Mouse (Mus musculus) monocyte, adult 59 days (primary cell): ENCODE data around the gene Ndufb2. TPM values are rescaled to one million over a fixed set of nuclear protein-coding genes. Genes with fewer than 3 reads are reported as not detected.

Experiments used
- total RNA-seq, 2 experiments: library from RNA; stranded (reverse); gene quantifications; one replicate each; pipeline ENCODE4 v1.2.4; 2023

The Ndufb2 gene
- 10 to 100 TPM; 38.7 to 50.0 TPM for total RNA-seq

GRCm38 (mm10) chr6:39592401-39593214 is at the start of gene Ndufb2:
Gene Ndufb2 (plus strand): TSS chr6:39592574.

DNA sequence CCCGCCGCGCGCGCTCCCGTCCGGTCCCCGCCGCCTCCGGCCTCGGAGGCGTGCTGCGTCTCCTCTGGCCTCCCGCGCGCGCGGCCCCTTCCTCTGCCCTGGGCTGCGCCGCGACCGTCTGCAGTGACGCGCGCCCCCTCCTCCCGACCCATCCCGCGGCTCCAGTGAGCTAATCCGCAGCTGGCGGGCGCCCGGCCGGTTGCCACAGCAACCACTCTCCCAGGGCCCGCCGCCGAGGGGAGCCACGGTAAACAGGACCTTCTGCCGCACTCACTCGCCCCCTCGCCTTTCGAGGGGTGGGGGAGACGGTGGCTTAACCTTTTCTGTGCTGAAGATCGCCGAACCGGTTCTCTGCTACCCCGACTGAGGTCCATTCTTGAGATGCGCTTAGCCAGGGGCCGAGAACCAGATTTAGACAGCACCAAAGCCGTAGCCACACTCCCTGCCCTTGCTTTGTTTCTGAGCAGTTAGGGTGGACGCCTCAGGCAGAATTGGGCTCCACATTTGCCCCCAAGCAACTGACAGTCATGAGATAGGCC is 34.6 kb upstream of the Ndufb2 start, which contains the start of gene Dennd2a:
Gene Dennd2a (minus strand): TSS at position 145 of the 539 bp plus-strand sequence.

DNA sequence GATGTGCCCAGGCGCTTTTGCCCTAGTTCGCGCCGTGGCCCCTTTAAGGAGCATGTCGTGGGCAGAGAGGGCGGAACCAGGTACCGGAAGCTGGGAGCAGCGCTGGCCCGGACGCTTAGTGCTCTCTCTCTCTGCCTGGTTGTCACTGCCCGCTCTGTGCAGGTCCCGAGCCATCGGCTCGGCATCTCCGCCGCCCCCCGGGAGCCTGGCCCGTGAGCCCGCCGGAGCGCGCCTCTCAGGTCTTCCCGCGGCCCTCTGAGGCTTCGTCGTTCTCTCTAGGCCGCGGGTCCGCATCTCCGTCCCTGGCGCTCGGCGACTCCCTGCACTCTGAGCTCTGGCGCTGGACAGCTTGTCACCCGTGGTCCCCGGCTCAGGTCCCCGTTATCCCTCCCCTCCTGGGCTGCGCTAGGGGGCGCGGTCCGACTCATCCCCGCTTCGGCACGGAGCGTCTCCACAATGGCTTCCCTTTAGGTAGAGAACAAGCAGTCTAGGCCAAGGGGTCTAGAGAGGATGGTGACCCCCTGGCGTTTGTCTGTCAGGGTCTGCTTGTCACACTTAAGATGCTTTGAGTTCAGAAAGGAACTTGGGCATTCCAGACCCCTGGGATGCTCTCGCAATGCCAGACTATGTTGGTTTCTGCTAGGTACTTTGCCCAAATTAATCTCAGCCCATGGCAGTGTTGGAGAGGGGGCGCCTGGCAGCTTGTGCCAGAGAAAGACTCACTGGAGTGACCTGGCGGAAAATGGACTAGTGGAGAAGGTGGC is 18.4 kb upstream of the Ndufb2 start, which contains the start of gene Adck2:
Gene Adck2 (plus strand): TSS at position 83 of the 764 bp plus-strand sequence.

DNA sequence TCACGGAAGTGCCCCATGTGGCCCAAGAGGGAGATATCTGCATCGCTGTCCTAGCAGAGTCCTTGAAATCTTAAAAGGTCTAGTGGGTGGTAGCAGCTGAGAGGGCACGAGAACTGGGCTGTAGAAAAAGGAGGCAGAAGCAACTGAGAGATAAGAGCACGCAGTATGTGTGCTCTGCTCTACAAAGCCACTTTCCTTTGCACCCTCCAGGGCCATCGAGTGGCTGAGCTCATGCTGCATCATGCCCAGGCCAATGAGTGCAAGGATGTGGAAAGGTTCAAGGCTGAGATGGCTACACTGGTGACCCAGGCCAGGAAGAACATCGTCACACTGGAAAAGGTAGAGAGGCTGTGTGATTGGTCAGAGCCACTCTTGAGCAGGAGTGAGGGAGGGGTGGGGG is 6.9 kb upstream of the Ndufb2 start, which contains the start of gene Gm42420:
Gene Gm42420 (plus strand): TSS at position 237 of the 400 bp plus-strand sequence.

Other genes starting within 250 kb of the Ndufb2 start
- 10 to 100 TPM; 34.9 to 39.3 TPM for gene Slc37a3, start 214.9 kb upstream of the Ndufb2 start, total RNA-seq
- gene Rab19, start 211.4 kb upstream of the Ndufb2 start, total RNA-seq, result 1 to 10 TPM; 8.3 to 8.7 TPM
- gene Mkrn1, start 172.1 kb upstream of the Ndufb2 start, total RNA-seq, result 100 to 1,000 TPM; 122 to 132 TPM
- gene Dennd2a, start 34.7 kb upstream of the Ndufb2 start, total RNA-seq, result 1 to 10 TPM; 3.7 to 5.0 TPM
- gene Adck2, start 18.7 kb upstream of the Ndufb2 start, total RNA-seq, result 10 to 100 TPM; 25.6 to 27.5 TPM
- not detected for gene Gm42420, start 6.8 kb upstream of the Ndufb2 start, total RNA-seq
- 10 to 100 TPM; 41.9 to 46.5 TPM for gene Braf, start 132.9 kb downstream of the Ndufb2 start, total RNA-seq
- 10 to 100 TPM; 40.5 to 41.7 TPM for gene Mrps33, start 218.4 kb downstream of the Ndufb2 start, total RNA-seq